Mouse (Mus musculus) layer of hippocampus, postnatal 25 days (tissue): ENCODE measurements at regions not wholly inside any gene's neighbourhood (a gene's known extent, or its start where the extent isn't known, plus 50 kb on each side); places are given as distances from the start of the nearest gene placed in this dataset.
A peak's percentile ranks its signal among the peaks of the same experiment; 100 is the strongest.

Experiments
- DNase-seq, 2 experiments: peaks; one replicate each; pipeline ENCODE4 v3.0.0; 2022; ENCODE audit warnings: mixed read lengths in 2 of 2, low spot score in 1 of 2; ENCODE audit errors: extremely low spot score in 1 of 2

DNA sequence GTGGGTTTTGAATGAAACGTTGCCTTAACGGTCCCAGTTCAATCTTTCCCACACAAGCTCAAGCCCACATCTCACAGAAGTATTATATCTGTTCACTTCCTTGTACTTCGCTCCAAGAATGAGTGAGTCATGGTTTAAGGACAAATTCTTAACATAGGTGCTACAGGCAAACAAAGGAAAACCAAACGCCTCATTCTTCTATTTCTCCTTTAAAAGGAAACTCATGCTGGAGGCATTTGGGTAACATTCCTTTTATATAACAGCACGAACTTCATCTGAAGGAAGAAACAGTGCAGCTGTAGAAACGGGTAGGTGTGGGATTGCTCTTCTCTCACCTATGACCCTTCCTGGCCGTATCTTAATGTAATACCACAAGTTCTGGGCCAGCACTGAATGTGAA lies 610.0 kb upstream of the A1bg start:
- DNase-seq: no peak

DNA sequence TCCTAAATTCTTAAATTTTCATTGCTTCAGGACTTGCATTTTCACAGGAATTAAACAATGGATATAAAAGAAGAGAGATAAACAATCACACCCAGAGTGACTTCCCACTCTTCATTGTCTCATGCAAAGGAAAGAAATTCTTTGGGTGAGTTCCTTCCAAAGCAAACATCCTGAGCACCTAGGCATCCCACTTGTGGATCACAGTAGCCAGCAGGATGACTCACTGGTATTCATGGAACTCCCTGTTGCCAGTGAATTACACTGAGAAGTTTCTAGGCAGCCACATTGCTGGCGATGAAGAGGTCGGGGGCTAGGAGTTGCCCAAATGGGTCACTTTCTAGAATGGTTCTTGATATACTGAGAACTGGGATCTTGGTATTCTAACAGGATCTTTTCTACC lies 609.2 kb upstream of the A1bg start:
- no peak for DNase-seq

DNA sequence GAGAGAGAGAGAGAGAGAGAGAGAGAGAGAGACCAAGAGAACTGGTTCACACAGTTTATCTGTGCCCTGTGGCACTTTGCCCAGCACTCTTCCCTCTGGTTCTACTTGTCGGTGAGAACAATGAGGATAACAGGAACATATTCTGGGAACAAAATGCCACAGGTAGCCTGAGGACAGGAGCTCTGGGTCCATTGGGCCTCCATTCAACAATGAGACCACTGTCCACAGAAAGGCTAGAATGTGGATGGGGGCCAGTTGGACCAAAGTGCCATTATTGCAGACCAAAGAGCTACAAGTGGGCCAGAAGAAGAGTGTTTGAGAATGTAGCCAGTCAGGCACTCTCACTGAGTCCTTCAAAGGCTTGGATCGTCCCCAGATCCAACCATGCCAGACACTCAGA lies 600.2 kb upstream of the A1bg start:
- DNase-seq: no peak

DNA sequence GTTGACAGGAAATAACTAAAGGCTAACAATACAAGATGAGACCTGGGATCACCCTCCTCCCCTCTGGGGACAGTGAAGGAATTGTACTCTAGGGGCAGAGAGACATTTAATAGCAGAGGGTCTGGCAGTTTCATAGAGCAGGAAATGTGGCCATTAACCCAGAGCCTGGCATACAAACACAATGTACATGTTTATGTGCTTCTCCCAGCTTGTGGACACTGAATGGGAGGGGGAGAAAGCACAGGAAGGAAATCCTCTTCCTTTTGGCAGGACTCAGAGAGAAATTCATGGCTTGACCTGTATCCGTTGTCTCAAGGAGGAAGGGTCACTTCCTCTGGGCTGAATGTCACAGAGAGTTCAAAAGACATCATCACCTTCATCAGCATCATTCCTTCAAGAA lies 594.5 kb upstream of the A1bg start:
- DNase-seq: no peak

DNA sequence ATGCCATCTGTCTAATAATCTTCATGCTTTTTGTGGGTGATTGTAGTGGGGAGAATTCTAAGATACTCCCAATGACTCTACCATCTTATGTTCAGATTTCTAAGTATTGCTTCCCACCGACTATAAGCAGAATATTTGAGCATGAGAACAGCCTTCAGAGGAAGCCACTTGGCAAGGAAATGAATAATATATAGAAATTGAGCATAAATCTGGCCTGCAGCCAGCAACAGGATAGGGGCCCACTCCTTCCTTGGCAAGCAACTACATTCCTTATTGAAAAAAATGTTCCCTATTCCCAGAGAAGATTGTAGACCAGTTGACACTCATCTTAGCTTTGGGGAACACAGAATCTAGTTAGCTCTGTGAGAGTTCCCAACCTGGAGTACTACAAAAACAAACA lies 591.5 kb upstream of the A1bg start:
- no peak for DNase-seq

DNA sequence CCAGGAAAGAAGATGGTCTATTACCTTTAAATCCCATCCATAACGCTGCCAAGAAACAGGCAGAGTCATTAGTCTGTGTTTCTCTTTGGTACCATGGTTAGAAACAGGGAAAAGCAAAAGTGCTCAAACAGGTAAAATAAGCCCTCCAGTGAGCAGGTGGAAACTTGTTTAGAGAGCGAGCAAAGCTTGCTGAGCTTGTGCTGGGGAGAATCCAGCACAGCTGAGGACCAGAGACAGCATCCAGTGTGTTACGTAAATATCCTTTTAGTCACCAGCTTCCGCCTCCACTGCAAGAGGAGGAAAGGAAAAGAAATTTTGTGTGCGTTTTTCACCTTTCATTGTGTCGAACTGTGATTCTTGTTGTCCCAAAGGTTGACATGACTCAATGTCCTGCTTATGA lies 586.0 kb upstream of the A1bg start:
- DNase-seq: no peak

DNA sequence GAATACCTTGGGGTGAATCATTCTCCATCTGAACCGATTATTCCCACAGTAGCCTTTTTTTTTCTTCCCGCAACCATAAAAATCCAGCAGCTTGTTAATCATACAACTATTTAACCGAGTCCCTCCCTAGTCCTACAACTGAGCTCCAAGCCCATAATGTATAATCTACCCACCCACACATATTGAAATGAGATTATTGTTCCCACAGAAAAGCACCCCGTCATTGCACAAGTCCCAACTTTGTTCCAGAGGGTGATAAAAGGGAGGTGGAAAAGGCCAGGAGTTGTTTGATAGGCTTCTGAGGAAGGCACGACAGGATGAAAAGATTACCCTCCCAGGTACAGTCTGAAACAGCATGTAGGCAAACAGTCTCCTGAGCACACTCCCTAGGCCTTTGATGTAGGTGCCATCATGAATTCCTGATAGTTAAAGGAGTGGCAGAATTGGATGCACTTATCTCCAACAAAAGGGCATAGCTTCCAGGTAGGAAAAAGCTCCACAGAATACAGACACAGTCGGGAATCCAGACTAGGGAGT lies 583.6 kb upstream of the A1bg start:
- no peak for DNase-seq

DNA sequence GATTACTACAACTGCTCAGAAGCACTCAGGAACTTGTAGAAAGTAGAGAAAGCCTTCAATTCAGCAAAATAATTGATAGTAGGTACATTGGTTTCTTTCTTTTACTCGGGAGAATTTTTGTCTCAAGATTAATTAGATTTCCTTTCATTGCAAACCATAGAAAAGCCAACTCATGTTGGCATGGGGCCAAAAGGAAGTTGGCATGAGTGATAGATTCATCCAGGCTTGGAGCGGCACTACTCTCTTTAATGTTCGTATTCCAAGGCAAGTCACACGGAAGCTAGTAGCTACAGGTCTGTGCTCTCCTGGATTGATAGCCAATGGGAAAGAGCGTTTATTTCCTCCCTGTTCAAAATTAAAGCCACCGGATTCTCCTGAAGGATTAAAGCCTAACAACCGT lies 580.6 kb upstream of the A1bg start:
- DNase-seq: peak in 1 of 2 experiments; percentile 13

DNA sequence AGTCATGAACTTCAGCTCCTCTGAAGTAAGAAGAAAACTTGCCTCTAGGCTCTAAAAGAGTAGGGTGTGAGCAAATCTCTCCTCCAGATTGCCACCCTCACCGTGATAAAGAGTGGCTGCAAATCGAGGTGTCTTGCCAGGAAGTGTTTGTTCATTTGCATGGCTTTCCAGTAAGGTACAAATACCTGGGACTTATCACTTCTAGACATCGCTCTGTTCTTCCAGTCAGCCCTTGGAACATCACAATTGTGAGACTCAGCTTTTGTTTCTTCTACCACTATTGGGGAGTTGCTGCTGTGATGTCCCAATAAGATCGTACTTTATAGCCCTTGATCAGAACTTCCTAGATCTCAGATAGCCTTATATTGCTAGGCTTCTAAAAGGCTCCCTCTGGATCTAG lies 566.9 kb upstream of the A1bg start:
- DNase-seq: no peak

DNA sequence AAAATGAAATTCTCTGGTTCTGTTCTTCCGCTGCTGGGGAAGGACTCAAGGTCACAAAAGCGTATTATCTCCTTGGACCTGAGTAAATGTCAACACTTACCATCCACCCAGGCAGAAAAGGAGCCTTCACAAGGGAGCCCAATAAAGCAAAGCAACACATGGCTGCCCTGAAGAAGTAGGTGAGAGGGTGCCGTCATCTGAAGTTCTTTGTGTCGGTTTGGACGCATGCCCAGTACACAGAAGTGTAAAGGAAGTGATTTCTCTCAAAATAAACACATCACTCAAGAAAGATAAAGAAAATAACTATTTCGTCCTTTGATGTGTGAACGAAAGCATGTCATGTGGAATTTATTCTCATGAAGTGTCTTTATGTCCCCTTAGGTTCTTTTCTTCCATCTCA lies 559.0 kb upstream of the A1bg start:
- DNase-seq: no peak

DNA sequence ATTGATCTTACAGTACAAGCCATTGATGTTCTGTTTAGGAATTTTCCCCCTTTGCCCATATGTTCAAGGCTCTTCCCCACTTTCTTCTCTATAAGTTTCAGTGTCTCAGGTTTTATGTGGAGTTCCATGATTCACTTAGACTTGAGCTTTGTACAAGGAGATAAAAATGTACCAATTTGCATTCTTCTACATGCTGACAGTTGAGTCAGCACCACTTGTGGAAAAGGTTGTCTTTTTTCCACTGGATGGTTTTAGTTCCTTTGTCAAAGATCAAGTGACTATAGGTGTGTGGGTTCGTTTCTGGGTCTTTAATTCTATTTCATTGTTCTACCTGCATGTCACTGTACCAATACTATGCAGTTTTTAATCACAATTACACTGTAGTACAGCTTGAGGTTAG lies 551.1 kb upstream of the A1bg start:
- no peak for DNase-seq

DNA sequence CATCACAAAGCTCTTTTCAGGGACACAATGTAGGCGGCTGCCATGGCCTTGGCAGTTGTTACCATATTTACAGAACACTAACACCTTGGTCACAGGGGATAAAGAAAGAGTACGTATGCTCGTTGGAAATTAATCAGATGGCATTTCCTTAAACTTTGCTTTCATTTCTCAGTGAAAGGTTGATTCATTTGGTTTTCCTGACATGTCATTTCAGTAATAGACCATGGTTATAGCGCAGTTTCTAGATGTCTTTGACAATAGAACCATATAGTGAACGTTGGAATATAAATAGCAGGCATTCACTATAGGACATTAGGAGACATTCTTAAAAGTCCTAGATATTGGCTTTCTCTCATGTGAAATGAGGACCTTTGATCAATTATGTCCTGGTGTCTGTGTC lies 532.2 kb upstream of the A1bg start:
- DNase-seq: no peak

DNA sequence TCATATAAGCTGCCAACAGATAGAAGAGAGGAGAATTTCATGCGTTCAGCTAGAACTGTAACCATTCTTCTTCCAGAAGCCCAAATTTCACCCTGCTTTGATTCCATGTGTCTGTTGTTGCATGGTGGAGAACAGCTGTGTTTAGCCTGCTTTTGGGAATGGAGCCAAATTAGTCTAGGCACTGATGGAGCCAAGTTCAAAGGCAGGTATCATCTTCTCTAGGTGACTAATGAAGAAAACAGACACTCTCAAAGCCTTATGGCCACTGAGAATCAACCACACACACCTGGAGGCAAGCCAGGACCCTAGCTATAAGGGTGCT lies 531.5 kb upstream of the A1bg start:
- peak in 1 of 2 experiments; percentile 3 for DNase-seq

DNA sequence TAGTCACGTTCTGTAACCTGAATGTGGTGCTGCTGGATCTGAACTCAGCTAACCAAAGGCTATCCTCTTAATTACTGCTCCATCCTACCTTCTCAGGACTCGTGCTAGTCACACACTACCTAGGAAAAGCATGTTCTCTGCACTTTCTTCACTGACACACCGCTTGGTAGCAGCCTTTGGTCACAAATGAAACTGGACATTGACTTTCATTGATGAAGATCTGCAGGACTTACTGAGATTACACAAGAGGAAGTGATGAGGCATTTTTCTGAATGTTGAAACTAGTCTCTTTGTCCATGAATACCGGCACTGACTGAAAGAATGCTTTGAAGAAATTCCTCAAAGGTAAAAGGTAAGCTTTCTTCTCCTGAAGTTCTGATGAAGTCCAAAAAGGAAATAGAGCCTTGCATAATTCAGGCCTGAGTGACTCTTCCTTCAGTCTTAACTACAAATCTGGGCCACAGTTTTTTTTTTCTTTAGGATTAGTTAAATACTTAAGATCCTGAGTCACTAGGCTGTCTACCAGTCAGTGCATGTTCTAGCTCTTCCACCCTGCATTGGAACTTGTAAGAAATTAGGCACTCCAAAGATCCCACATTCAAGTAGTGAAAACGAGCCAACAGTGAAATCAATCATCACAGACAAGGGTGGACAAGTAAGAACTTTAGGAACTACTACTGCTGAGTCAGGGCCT lies 531.0 kb upstream of the A1bg start:
- DNase-seq: no peak

DNA sequence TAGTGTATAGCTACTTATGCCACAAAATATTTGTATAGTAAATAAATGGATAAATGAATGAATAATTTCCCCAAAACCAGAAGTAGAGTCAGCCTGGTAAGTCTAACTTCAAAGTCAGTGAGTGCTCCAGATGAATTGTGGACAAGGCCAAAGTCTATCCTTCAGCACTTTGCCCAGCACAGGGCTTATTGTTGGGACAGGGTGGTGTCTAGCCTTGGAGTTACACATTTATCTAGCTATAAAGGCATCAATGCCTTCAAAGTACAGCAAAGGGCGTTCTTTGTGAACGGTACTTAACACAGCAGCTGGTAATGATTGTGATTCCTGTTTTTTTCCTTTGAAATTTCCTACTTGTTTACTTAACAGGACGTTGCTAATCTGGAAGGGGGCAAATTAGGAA lies 527.4 kb upstream of the A1bg start:
- DNase-seq: no peak

DNA sequence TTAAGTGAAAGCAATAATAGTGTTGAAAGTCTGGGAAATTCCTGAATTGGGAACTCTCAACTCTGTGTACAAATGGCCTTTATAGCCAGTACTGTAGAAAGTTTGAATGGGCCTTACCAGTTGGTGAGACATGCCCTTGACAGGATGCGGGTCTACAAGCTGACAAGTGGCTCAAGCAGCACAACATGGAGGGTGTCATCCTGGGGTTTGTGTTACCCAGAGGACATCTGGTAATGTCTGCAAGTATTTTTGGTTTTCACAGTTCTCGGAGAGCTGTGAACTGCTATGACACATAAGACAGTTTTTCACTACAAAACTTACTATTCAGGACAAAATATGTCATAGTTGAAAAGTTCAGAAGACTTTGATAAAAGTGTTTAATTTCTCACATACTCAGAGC lies 525.7 kb upstream of the A1bg start:
- DNase-seq: no peak

DNA sequence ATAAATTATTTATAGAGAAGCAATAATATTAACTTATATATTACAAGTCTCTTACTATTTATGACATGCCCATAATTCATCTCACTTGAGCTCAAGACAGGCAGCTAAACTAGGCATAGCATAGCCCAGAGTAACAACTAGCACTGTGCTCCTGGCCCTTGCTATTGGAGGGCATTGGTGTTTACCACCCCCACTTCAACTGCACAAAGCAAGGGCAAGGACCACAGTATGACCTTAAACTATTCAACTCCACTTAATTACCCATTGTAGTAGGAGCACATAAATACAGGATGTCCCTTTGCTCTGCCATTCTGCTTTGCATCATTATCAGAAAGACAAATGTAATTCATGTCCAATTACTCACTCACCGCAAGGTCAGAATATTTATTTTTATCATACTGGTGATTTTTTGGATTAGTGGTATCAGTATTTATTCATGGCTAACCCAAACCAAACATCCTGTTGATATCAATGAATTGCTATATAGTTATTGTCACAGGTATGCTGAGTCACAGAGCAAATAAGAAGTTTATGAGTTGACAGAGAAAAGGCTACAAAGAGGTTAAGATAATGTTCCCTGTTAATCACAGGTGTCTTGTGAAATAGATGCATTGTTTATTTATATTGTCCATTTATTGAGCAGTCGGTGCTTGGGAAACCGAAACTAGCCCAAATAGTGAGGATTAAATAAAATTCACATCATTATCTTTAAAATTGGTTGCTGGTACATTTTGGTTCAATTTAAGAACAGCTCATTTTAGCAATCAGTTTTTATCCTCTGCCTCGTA lies 523.4 kb upstream of the A1bg start:
- no peak for DNase-seq

DNA sequence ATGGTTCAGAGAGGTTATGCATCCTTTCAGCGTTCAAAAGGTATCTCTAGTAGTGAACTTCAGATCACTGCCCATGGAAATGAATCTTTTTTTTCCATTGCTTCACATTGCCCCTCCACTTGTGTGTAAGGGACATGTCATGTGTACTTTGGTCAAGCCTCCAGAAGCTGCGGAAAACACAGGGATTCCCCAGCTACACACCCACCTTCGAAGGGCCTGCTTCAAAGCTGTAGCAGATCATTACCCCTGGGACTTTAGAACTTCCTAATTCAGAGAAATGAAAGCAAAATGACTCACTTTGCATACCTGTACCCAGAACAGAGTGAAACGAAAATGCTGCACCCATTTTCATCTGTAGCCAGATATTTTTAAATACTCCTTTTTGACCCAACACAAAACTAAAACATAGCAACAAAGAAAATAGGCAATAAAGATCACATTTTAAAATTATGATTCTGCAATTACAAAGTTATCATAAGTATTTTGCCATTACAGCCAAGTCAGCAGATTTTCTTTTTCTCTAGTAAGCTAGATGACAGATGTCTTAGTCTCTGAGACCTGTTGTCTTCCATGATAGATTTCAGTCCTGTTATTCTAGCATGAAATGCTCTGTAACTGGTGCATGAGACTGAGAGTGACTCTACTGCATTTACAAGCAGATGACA lies 519.1 kb upstream of the A1bg start:
- DNase-seq: no peak

DNA sequence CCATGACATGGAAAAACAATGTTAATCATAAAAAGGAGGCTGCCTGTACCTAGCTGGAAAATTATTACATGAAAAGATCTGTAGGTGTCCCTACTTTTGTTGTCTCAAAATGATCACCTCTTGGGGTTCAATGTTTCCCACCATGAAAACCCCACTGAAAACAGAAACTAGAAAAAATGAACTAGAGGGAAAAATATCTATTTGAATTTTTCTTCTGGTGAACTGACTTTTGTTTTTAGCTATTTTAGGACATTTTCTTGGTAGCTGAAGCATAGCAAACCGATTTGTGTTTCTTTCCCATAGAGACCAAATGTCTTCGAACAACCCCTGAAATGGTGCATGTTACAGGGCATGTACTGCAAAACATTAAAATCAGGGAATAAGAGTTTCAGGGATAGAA lies 518.2 kb upstream of the A1bg start:
- DNase-seq: no peak

DNA sequence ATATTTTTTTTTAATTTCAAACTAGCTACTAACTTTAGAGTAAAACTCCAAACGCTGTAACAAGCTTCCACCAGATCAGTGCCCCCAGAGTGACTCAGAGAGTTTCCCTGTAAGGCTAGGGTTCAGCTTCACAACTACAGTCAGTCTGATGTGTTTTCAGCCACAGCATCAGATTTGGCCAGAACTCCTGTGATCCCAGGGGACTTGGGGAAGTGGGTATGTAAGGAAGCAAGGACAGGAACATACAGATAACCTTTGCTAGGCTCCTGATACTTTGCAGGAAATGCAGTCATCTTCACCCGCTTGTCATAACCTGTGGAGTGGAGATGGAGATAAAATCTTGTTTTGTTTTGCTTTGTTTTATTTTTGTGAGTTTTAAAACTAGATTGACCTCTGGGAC lies 517.5 kb upstream of the A1bg start:
- DNase-seq: no peak

DNA sequence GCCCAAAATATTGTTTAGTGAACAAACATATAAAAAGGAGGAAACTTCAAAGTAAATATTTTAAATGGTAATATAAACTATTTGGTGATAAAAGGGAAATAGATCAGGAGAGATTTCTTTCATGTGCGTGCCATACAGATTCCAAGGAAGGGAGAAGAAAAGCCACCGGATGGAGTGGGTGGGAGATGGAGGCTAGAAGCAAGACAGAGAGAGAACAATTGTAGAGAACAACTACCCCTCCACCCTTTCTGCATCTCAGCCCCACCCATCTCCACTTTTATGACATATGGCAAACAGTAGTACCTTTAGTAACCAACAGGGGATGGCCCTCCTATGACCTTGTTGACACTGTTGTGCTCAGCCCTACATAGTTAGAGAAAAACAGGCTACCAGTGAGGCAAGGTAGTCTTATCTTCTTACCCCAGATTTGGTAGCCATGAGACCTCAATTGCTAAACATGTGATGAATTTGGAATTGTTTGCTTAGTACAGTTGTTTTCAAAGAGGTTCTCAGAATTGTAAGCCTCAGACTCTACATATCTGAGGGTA lies 516.9 kb upstream of the A1bg start:
- DNase-seq: no peak
